Mouse (Mus musculus) midbrain, embryonic 13.5 days (tissue): ENCODE results near the gene Afmid. TPM values are rescaled to one million over a fixed set of nuclear protein-coding genes. Genes with fewer than 3 reads are reported as not detected.

Source experiments
- ATAC-seq: fragments of 200-750 bp; cut with Nextera tagmentation; 2 replicates; pipeline ENCODE4 v1.8.0; 2017; ENCODE audit warnings: mild to moderate bottlenecking, moderate TSS enrichment, moderate library complexity
- H3K27ac ChIP-seq: fragments of 300-500 bp; sonication (generic); 2 replicates; pipeline ENCODE4 v1.5.1; 2015; ENCODE audit warnings: inconsistent platforms, mild to moderate bottlenecking, moderate library complexity
- H3K27me3 ChIP-seq: fragments of 300-500 bp; sonication (generic); 2 replicates; pipeline ENCODE4 v1.6.1; 2015; ENCODE audit warnings: mild to moderate bottlenecking, inconsistent platforms
- H3K36me3 ChIP-seq: fragments of 300-500 bp; sonication (generic); 2 replicates; pipeline ENCODE4 v1.6.1; 2015; ENCODE audit warnings: mild to moderate bottlenecking, inconsistent platforms
- H3K4me1 ChIP-seq: fragments of 300-500 bp; sonication (generic); replicated peaks from 2 replicates; pipeline ENCODE4 v1.6.1; 2015; ENCODE audit warnings: inconsistent platforms
- H3K4me2 ChIP-seq: fragments of 300-500 bp; sonication (generic); replicated peaks from 2 replicates; pipeline ENCODE4 v1.6.1; 2015; ENCODE audit warnings: moderate library complexity, mild to moderate bottlenecking, inconsistent platforms
- H3K4me3 ChIP-seq: fragments of 300-500 bp; sonication (generic); replicated peaks from 2 replicates; pipeline ENCODE4 v1.5.1; 2015; ENCODE audit warnings: mild to moderate bottlenecking, inconsistent platforms
- H3K9ac ChIP-seq: fragments of 300-500 bp; sonication (generic); replicated peaks from 2 replicates; pipeline ENCODE4 v1.6.1; 2015; ENCODE audit warnings: mild to moderate bottlenecking, inconsistent platforms
- H3K9me3 ChIP-seq: fragments of 300-500 bp; sonication (generic); 2 replicates; pipeline ENCODE4 v1.6.1; 2016; ENCODE audit warnings: mild to moderate bottlenecking, inconsistent platforms
- WGBS: fragments of 180-500 bp; shearing (Covaris S2); methylation state at CpG from one replicate; pipeline ENCODE4 v1.1.7; 2015; 5-methylcytosine and 5-hydroxymethylcytosine counted together
- polyA plus RNA-seq: library from polyadenylated mRNA; unstranded; fragments of >200 nt; fragmentation: Nextera tagmentation; extraction: Ambion mirVana; gene quantifications from 2 replicates; pipeline ENCODE4 v1.2.1, GENCODE M21; 2015

Gene Afmid
- polyA plus RNA-seq, 1 experiment from 2014 or later = 4.1 TPM

DNA sequence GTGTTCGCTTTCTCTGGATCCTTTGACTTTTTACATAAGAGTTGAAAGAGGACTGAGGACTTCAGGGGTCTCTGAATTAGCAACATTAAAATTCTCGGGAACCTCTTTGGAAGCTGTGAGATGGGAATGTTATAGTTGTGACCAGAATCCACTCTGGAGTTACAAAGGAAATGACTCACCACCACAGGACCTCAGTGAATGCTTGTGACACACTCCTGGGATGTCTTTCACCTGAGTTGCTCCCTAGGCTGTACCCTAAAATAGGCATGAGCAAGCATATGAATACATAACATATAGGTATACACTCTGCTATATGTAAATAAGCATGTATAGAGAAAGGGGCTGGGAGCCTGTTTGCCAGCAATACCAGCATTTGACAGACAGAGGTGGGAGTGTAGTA is 17.7 kb downstream of the Afmid start:
- 87% methylated on average over 2 of the region's 2 CpGs for WGBS
- no peak for ATAC-seq
- Histone ChIP-seq H3K27me3 (no peaks in the 10 kb centered on the region), H3K27ac (no peak overlapping the region), H3K36me3 (no peaks in the 10 kb centered on the region), H3K9ac (no peak overlapping the region), H3K4me1 (peaks cover 9% of the 10 kb centered on the region), H3K4me3 (no peak overlapping the region), H3K4me2 (no peak overlapping the region), H3K9me3 (no peaks in the 10 kb centered on the region)

DNA sequence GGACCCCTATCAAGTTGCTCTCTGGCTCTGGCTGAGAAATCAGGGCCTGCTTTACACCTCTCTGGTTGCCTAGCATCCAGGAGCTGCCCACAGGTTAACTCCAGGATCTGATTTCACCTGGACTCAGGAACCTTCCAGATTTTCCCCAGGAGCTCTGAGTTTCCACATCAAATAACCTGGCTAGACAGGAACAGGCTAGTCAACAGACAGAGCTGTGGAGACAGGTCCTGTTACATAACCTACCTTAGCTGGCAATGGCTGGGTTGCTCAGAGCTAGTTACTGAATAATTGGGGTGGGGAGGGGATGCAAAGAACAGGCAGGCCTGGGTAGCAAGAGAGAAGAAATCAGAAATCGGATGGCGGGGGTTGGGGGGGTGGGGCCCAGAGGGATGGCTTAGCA is 19.3 kb downstream of the Afmid start:
- no peak overlapping the region for H3K4me2 ChIP-seq
- H3K27me3 ChIP-seq = no peaks in the 10 kb centered on the region
- H3K4me1 ChIP-seq = peaks cover 19% of the 10 kb centered on the region
- ATAC-seq = no peak
- H3K9me3 ChIP-seq = no peaks in the 10 kb centered on the region
- no peak overlapping the region for H3K4me3 ChIP-seq
- WGBS = 71% methylated on average over 2 of the region's 2 CpGs
- no peak overlapping the region for H3K9ac ChIP-seq
- no peak overlapping the region for H3K27ac ChIP-seq
- no peaks in the 10 kb centered on the region for H3K36me3 ChIP-seq

DNA sequence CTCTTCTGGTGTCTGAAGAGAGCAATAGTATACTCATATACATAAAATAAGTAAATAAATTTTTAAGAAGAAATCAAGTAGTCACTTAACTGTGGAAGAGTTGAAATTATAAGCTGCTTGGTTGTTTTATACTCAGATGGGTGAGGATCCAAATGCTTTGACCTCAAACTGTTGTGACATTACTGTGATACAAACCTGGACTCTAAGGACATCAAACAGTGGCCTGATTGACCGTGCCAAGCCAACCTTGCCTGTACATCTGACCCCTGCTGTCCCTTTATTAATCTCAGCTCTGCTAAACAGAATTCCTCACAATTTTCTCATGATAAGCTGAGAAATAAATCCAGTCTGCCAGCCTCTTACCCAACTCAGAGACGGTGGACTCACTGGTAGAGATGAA is 19.9 kb downstream of the Afmid start:
- Histone ChIP-seq H3K27ac (no peak overlapping the region), H3K9ac (no peak overlapping the region), H3K4me2 (no peak overlapping the region), H3K4me1 (peaks cover 25% of the 10 kb centered on the region), H3K9me3 (no peaks in the 10 kb centered on the region), H3K27me3 (no peaks in the 10 kb centered on the region), H3K36me3 (no peaks in the 10 kb centered on the region), H3K4me3 (no peak overlapping the region)
- 75% methylated on average over 2 of the region's 2 CpGs for WGBS
- no peak for ATAC-seq

DNA sequence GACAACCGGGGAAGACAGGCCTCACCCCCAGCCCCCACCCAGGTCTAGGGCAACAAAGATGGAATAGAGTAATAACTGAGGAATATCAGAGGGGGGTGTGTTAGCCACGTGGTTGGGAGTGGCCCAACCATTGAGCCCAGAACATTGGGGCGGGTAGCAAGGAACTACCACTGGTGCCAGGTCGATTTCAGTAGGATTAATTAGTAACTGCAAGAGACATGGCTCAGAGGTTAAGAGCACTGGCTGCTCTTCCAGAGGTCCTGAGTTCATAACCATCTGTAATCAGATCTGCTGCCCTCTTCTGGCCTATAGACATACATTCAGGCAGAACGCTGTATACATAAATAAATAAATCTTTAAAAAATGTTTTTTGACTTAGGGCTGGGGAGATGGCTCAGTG is 20.9 kb downstream of the Afmid start:
- ATAC-seq = no peak
- H3K9me3 ChIP-seq = no peaks in the 10 kb centered on the region
- H3K4me3 ChIP-seq = no peak overlapping the region
- H3K27me3 ChIP-seq = no peaks in the 10 kb centered on the region
- H3K4me2 ChIP-seq = no peak overlapping the region
- no peaks in the 10 kb centered on the region for H3K36me3 ChIP-seq
- 62% methylated on average over 5 of the region's 5 CpGs for WGBS
- no peak overlapping the region for H3K27ac ChIP-seq
- H3K4me1 ChIP-seq = peaks cover 25% of the 10 kb centered on the region
- H3K9ac ChIP-seq = no peak overlapping the region

DNA sequence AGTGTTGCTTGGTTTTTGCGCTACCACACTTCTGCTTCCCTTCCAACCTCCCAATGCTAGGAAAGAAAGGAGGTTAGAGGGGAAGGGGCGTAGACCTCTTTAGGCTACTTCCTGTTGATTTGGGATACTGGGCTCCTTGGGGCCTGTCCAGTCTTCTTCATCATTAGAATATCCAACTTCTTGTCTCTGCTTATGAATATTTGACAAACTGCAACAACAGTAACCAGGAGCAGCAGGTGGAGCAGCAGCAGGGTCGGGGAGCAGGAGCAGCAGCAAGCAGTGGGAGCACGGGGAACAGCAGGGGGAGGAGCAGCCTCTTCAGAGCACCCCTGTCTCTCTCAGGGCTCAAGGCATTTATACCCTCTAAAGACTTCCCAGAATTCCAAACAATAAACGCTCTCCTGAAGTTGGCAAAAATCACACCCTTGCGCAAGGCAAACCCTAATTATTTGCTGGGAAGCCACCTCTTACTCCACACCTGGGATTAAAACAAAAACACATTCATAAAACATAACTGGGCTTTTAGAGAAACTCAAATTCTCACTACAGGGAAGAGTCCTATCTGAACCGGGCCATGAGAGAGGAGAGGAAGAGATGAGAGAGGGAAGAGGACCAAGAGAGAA is 22.0 kb downstream of the Afmid start:
- peaks cover 2% of the 10 kb centered on the region; the same call in 1 of the 2 replicates for H3K36me3 ChIP-seq
- no peak for ATAC-seq
- H3K4me1 ChIP-seq = peaks cover 25% of the 10 kb centered on the region
- peak overlapping the region; percentile 62; the same call in 1 of the 2 replicates for H3K4me3 ChIP-seq
- H3K4me2 ChIP-seq = peak overlapping the region; percentile 88
- H3K27ac ChIP-seq = peak overlapping the region; percentile 97
- WGBS = 81% methylated on average over 7 of the region's 7 CpGs
- no peaks in the 10 kb centered on the region for H3K27me3 ChIP-seq
- no peaks in the 10 kb centered on the region for H3K9me3 ChIP-seq
- H3K9ac ChIP-seq = peak overlapping the region; percentile 83; the same call in 1 of the 2 replicates

DNA sequence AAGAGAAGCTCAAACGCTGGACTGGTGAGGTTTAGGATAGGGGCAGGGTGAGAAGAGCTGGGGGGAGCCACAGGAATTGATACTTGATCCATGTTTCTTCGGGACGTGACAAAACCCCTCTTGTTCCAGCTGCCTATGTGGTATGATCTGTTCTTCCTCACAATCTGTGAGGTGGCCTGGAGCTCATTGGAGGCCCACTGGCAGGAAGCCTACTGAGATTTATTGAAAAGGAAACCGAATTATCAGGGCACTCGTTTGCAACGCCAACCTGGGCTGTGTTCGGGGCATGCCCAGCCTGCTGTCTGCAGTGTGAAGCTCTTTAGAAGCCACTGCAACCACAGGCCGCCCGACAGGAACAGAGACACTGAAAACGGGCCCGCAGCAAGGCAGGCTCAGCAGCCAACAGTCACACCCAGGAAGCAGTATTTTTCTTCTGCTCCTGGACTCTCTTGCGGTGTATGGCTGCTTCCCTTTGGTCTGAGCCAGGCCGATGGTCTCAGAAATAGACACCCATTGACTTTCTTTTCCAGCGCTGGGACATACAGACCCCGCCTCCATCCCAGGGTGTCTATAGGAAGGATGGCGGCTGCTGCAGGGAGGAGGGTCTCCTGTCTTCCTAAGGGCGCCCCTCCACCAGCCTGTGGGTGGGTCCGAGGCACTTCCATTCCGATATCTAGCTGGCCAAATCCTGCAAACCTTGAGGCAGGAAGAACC is 22.7 kb downstream of the Afmid start:
- no peaks in the 10 kb centered on the region for H3K9me3 ChIP-seq
- peak overlapping the region; percentile 83 for H3K9ac ChIP-seq
- peaks cover 25% of the 10 kb centered on the region for H3K4me1 ChIP-seq
- H3K4me3 ChIP-seq = peak overlapping the region; percentile 62
- peaks cover 7% of the 10 kb centered on the region for H3K36me3 ChIP-seq
- 14% methylated on average over 19 of the region's 19 CpGs for WGBS
- peak overlapping the region; percentile 88 for H3K4me2 ChIP-seq
- peak; percentile 92 for ATAC-seq
- H3K27me3 ChIP-seq = no peaks in the 10 kb centered on the region
- peak overlapping the region; percentile 97 for H3K27ac ChIP-seq

DNA sequence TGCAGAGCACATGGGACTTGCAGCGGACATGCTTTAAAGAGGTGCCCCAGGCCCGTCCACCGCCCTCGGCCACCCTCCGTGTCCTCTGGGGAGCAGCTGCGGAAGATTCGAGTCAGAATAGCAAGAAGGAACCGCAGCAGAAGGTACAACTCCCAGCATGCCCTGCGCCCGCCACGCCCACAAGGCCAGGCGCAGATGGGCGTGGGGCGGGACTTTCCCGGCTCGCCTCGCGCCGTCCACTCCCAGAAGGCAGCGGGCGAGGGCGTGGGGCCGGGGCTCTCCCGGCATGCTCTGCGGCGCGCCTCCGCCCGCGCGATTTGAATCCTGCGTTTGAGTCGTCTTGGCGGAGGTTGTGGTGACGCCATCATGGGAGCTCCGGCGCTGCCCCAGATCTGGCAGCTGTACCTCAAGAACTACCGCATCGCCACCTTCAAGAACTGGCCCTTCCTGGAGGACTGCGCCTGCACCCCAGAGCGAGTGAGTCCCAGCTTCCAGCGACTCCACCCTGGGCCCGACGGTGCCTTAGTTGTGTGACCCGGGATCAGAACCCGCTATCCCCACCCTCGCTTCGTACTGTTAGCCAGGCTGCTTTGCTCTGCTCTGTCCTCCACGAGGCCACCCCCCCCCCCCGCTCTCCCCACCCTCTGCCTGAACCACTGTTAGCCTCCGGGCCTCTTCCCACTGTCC is 23.4 kb downstream of the Afmid start, which contains the start of gene Birc5:
Gene Birc5, plus strand, starts transcription at position 267 of the 687 bp plus-strand sequence.
- ATAC-seq = peak; percentile 94
- WGBS = 0% methylated on average over 48 of the region's 51 CpGs

DNA sequence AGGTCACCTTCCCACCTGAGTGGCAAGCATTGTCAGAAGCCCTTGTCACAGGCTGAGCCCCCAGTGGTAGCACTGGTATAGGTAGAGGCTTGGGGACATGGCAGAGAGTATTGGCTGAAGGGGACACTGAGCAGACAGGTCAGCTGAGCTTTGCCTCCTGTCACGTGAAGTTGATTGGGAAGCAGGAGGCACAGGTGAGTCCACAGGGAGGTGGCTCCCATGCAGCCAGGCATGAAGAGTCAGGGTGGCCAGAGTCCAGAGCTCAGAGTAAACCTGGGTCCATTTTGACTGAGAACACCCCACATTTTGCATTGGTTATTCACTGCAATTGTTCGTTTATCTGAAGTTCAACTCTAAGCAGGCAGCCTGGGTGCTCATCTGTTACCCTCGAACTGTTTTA is 27.2 kb downstream of the Afmid start:
- no peaks in the 10 kb centered on the region for H3K9me3 ChIP-seq
- 95% methylated on average over 3 of the region's 3 CpGs for WGBS
- ATAC-seq = no peak
- peaks cover 43% of the 10 kb centered on the region for H3K36me3 ChIP-seq
- no peak overlapping the region for H3K4me2 ChIP-seq
- no peak overlapping the region for H3K27ac ChIP-seq
- peaks cover 22% of the 10 kb centered on the region for H3K4me1 ChIP-seq
- no peaks in the 10 kb centered on the region for H3K27me3 ChIP-seq
- H3K9ac ChIP-seq = no peak overlapping the region
- H3K4me3 ChIP-seq = no peak overlapping the region

More for the DNA sequence above, 23.4 kb downstream of the Afmid start, which contains the start of gene Birc5:
- no peaks in the 10 kb centered on the region for H3K27me3 ChIP-seq
- peaks cover 13% of the 10 kb centered on the region for H3K36me3 ChIP-seq
- H3K27ac ChIP-seq = peak within 1 kb of the TSS; percentile 97
- H3K4me3 ChIP-seq = peak within 1 kb of the TSS; percentile 62
- peak within 1 kb of the TSS; percentile 88 for H3K4me2 ChIP-seq
- no peaks in the 10 kb centered on the region for H3K9me3 ChIP-seq
- H3K4me1 ChIP-seq = peaks cover 25% of the 10 kb centered on the region
- peak within 1 kb of the TSS; percentile 83 for H3K9ac ChIP-seq

DNA sequence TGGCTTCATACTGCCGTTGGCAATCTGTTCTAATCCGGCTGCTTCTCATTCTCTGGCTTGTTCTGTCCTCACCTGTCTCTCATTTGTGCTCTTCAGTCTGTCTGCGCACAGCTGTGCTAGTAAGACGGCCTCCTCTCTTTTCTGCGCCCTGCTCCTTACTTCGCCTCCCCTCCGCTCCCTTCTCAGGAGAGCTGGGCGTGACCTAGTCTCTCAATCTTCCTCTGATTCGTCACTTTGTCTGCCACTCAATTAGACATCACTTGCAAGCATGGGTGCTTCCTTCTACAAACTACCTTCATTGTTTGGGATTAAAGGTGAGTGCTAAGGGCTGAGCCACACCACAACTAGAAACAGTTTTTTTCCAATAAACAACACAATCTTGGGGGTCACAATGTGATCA is 28.5 kb downstream of the Afmid start:
- H3K27me3 ChIP-seq = peaks cover 8% of the 10 kb centered on the region
- WGBS = 93% methylated on average over 9 of the region's 9 CpGs
- H3K36me3 ChIP-seq = peaks cover 43% of the 10 kb centered on the region

DNA sequence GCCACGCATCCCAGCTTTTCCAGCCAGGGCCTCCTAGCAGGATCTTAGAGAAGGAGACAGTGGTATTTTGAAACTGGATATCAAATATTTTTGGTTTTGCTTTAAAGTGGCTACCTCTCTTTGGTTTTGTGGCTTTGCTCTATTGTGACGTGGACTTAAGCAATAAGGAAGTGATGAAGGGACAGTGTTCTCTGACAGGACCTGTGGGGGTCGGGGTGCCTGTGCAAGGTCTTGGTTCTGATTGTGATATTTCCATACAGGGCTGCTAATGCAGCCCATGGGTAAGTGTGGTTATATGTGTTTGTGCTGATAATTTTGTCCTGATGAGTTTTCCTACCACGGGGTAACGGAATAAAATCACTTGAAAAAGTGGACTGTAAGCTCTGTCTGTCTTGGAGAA is 29.6 kb downstream of the Afmid start:
- Histone ChIP-seq H3K4me1 (peaks cover 3% of the 10 kb centered on the region), H3K36me3 (peaks cover 43% of the 10 kb centered on the region), H3K27ac (no peak overlapping the region), H3K4me3 (no peak overlapping the region), H3K9me3 (no peaks in the 10 kb centered on the region), H3K27me3 (peaks cover 19% of the 10 kb centered on the region), H3K9ac (no peak overlapping the region), H3K4me2 (no peak overlapping the region)
- ATAC-seq = no peak
- 94% methylated on average over 5 of the region's 5 CpGs for WGBS

More for the DNA sequence above, 28.5 kb downstream of the Afmid start:
- no peak for ATAC-seq
- H3K4me1 ChIP-seq = peaks cover 14% of the 10 kb centered on the region
- no peaks in the 10 kb centered on the region for H3K9me3 ChIP-seq
- no peak overlapping the region for H3K27ac ChIP-seq
- H3K9ac ChIP-seq = no peak overlapping the region
- H3K4me2 ChIP-seq = no peak overlapping the region
- H3K4me3 ChIP-seq = no peak overlapping the region

DNA sequence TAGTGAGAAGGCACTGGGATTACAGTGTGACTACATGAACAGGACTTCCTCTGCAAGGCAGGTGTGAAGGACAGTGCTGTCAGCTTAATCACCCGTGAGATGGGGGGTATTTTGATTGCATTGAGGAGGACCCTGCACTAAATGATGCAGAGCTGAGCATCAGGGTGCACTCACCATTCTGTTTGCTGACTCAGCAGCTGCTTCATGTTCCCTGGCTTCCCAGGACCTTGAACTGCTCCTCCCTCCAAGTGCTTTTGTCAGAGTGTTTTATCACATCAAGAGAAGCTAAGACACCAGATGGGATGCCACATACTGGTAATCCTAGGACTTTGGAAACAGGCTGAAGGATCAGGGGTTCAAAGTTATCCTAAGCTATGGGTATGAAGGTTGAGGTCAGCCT is 30.3 kb downstream of the Afmid start:
- Histone ChIP-seq H3K4me2 (no peak overlapping the region), H3K4me1 (peaks cover 6% of the 10 kb centered on the region), H3K27me3 (peaks cover 25% of the 10 kb centered on the region), H3K36me3 (peaks cover 43% of the 10 kb centered on the region), H3K4me3 (no peak overlapping the region), H3K9ac (0 out of 2 replicates have a peak overlapping the region, but pooled peaks have one; percentile 10), H3K9me3 (no peaks in the 10 kb centered on the region), H3K27ac (no peak overlapping the region)
- WGBS = 86% methylated on average over 1 of the region's 1 CpGs
- no peak for ATAC-seq

DNA sequence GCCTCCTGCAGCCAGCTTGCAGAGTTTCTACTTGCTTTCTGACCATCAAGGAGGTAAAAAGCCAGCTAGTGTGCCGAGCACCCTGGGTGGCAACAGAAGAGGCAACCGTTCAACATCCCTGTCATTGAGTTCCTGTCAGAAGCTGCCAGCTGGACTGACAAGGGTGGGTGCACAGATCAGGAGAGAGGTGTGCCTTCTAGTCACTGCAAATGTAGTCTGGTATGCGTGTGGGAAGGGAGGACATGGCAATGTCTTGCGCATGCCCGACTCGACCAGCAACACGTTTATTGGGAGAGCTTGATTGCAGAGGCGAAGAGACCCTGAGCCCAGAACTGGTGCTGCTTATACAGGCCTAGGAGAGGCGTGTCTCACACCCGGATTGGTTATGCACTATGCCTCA is 31.7 kb downstream of the Afmid start:
- WGBS = 95% methylated on average over 10 of the region's 10 CpGs
- Histone ChIP-seq H3K4me3 (no peak overlapping the region), H3K9me3 (no peaks in the 10 kb centered on the region)

More for the DNA sequence above, 31.7 kb downstream of the Afmid start:
- Histone ChIP-seq H3K27ac (no peak overlapping the region), H3K27me3 (peaks cover 40% of the 10 kb centered on the region), H3K4me1 (peaks cover 6% of the 10 kb centered on the region), H3K9ac (no peak overlapping the region), H3K4me2 (no peak overlapping the region), H3K36me3 (peaks cover 43% of the 10 kb centered on the region)
- ATAC-seq = no peak
